Mouse (Mus musculus) E14TG2a.4 (cell line): ENCODE data around the gene Smarce1.

Experiments
- CTCF ChIP-seq: conservative IDR thresholded peaks from 2 replicates; pipeline ENCODE4 v1.5.1; 2014; ENCODE audit warnings: low read length
- POU5F1 ChIP-seq: IDR thresholded peaks from 2 replicates; pipeline ENCODE4 v1.6.1; 2014; ENCODE audit warnings: low read length, borderline replicate concordance

GRCm38 (mm10) chr11:99211964-99212363 lies 18.9 kb downstream of the Smarce1 start:
- no peak for TF ChIP-seq CTCF
- TF ChIP-seq POU5F1, result no peak
